Mouse (Mus musculus) heart, embryonic 12.5 days (tissue): ENCODE data around the gene Bach2. TPM values are rescaled to one million over a fixed set of nuclear protein-coding genes. Genes with fewer than 3 reads are reported as not detected.

Experiments used
- ATAC-seq: fragments of 200-750 bp; cut with Nextera tagmentation; 2 replicates; pipeline ENCODE4 v1.8.0; 2017; ENCODE audit warnings: moderate TSS enrichment, moderate library complexity; ENCODE audit not compliant: insufficient number of reproducible peaks, low FRiP score
- H3K27ac ChIP-seq: fragments of 300-500 bp; sonication (generic); 2 replicates; pipeline ENCODE4 v1.5.1; 2016; ENCODE audit warnings: mild to moderate bottlenecking, moderate library complexity; ENCODE audit not compliant: poor library complexity, severe bottlenecking
- H3K27me3 ChIP-seq: fragments of 300-500 bp; sonication (generic); replicated peaks from 2 replicates; pipeline ENCODE4 v1.6.1; 2016; ENCODE audit warnings: mild to moderate bottlenecking, moderate library complexity
- H3K36me3 ChIP-seq: fragments of 300-500 bp; sonication (generic); 2 replicates; pipeline ENCODE4 v1.6.1; 2016; ENCODE audit warnings: mild to moderate bottlenecking, moderate library complexity
- H3K4me1 ChIP-seq: fragments of 300-500 bp; sonication (generic); replicated peaks from 2 replicates; pipeline ENCODE4 v1.6.1; 2016; ENCODE audit warnings: mild to moderate bottlenecking
- H3K4me2 ChIP-seq: fragments of 300-500 bp; sonication (generic); 2 replicates; pipeline ENCODE4 v1.6.1; 2016; ENCODE audit warnings: mild to moderate bottlenecking, moderate library complexity
- H3K4me3 ChIP-seq: fragments of 300-500 bp; sonication (generic); 2 replicates; pipeline ENCODE4 v1.5.1; 2016; ENCODE audit warnings: mild to moderate bottlenecking
- H3K9ac ChIP-seq: fragments of 300-500 bp; sonication (generic); 2 replicates; pipeline ENCODE4 v1.6.1; 2016; ENCODE audit warnings: mild to moderate bottlenecking, moderate library complexity
- H3K9me3 ChIP-seq: fragments of 300-500 bp; sonication (generic); replicated peaks from 2 replicates; pipeline ENCODE4 v1.6.1; 2016; ENCODE audit warnings: mild to moderate bottlenecking, moderate library complexity
- WGBS: fragments of 180-500 bp; shearing (Covaris S2); methylation state at CpG from one replicate; pipeline ENCODE4 v1.1.7; 2016; 5-methylcytosine and 5-hydroxymethylcytosine counted together
- polyA plus RNA-seq: library from polyadenylated mRNA; unstranded; fragments of >200 nt; fragmentation: Nextera tagmentation; extraction: Ambion mirVana; gene quantifications from 2 replicates; pipeline ENCODE4 v1.2.1, GENCODE M21; 2016

Gene Bach2
- polyA plus RNA-seq, 1 experiment from 2014 or later: 7.0 TPM

- Histone ChIP-seq H3K4me1 (peaks cover 74% of the 10 kb centered on the region), H3K27me3 (no peaks in the 10 kb centered on the region), H3K9ac (no peak overlapping the region), H3K9me3 (no peaks in the 10 kb centered on the region), H3K27ac (no peak overlapping the region), H3K4me2 (no peak overlapping the region), H3K4me3 (no peak overlapping the region), H3K36me3 (no peaks in the 10 kb centered on the region)
- WGBS: 46% methylated on average over 3 of the region's 3 CpGs
- ATAC-seq: no peak
Measured at GRCm38 (mm10) chr4:32359634-32360033, 121.0 kb downstream of the Bach2 start.

GRCm38 (mm10) chr4:32360496-32360895 is 121.9 kb downstream of the Bach2 start:
- Histone ChIP-seq H3K27ac (no peak overlapping the region), H3K9ac (no peak overlapping the region), H3K4me1 (peaks cover 82% of the 10 kb centered on the region), H3K27me3 (no peaks in the 10 kb centered on the region), H3K4me2 (no peak overlapping the region), H3K9me3 (no peaks in the 10 kb centered on the region), H3K4me3 (no peak overlapping the region), H3K36me3 (no peaks in the 10 kb centered on the region)
- no peak for ATAC-seq
- 88% methylated on average over 5 of the region's 5 CpGs for WGBS

- WGBS: 8% methylated on average over 14 of the region's 14 CpGs
- Histone ChIP-seq H3K4me3 (no peak overlapping the region), H3K9ac (no peak overlapping the region), H3K4me1 (peaks cover 86% of the 10 kb centered on the region), H3K27ac (peak overlapping the region; percentile 71), H3K27me3 (no peaks in the 10 kb centered on the region), H3K36me3 (no peaks in the 10 kb centered on the region), H3K9me3 (no peaks in the 10 kb centered on the region), H3K4me2 (peak overlapping the region; percentile 45)
- ATAC-seq: peak; percentile 22
Measured at GRCm38 (mm10) chr4:32363488-32363984, 124.9 kb downstream of the Bach2 start.

GRCm38 (mm10) chr4:32365144-32365907 is 126.7 kb downstream of the Bach2 start:
- H3K4me3 ChIP-seq: no peak overlapping the region
- WGBS: 39% methylated on average over 13 of the region's 13 CpGs
- H3K9me3 ChIP-seq: no peaks in the 10 kb centered on the region
- no peak overlapping the region for H3K9ac ChIP-seq
- ATAC-seq: no peak
- H3K4me1 ChIP-seq: peaks cover 86% of the 10 kb centered on the region
- no peaks in the 10 kb centered on the region for H3K27me3 ChIP-seq
- H3K4me2 ChIP-seq: 0 out of 2 replicates have a peak overlapping the region, but pooled peaks have one; percentile 9
- no peak overlapping the region for H3K27ac ChIP-seq
- no peaks in the 10 kb centered on the region for H3K36me3 ChIP-seq

GRCm38 (mm10) chr4:32366176-32366575 is 127.6 kb downstream of the Bach2 start:
- no peak for ATAC-seq
- Histone ChIP-seq H3K27me3 (no peaks in the 10 kb centered on the region), H3K9ac (no peak overlapping the region), H3K4me1 (peaks cover 86% of the 10 kb centered on the region), H3K4me3 (no peak overlapping the region), H3K27ac (no peak overlapping the region), H3K4me2 (no peak overlapping the region), H3K36me3 (no peaks in the 10 kb centered on the region), H3K9me3 (no peaks in the 10 kb centered on the region)
- WGBS: 47% methylated on average over 2 of the region's 2 CpGs

- no peak overlapping the region for H3K4me2 ChIP-seq
- WGBS: 50% methylated on average over 8 of the region's 8 CpGs
- H3K9me3 ChIP-seq: no peaks in the 10 kb centered on the region
- no peak for ATAC-seq
- no peak overlapping the region for H3K27ac ChIP-seq
- H3K27me3 ChIP-seq: no peaks in the 10 kb centered on the region
- H3K4me1 ChIP-seq: peaks cover 83% of the 10 kb centered on the region
- no peak overlapping the region for H3K9ac ChIP-seq
- no peaks in the 10 kb centered on the region for H3K36me3 ChIP-seq
- no peak overlapping the region for H3K4me3 ChIP-seq
Measured at GRCm38 (mm10) chr4:32368345-32368744, 129.7 kb downstream of the Bach2 start.

GRCm38 (mm10) chr4:32373085-32373484 is 134.5 kb downstream of the Bach2 start:
- no peaks in the 10 kb centered on the region for H3K9me3 ChIP-seq
- no peaks in the 10 kb centered on the region for H3K27me3 ChIP-seq
- H3K4me3 ChIP-seq: no peak overlapping the region
- WGBS: 20% methylated on average over 7 of the region's 7 CpGs
- H3K4me2 ChIP-seq: peak overlapping the region; percentile 33
- peak; percentile 49; the same call in 1 of the 2 replicates for ATAC-seq
- peak overlapping the region; percentile 6; the same call in 1 of the 2 replicates for H3K9ac ChIP-seq
- H3K36me3 ChIP-seq: no peaks in the 10 kb centered on the region
- H3K27ac ChIP-seq: peak overlapping the region; percentile 44; the same call in 1 of the 2 replicates
- H3K4me1 ChIP-seq: peaks cover 80% of the 10 kb centered on the region

- WGBS: 51% methylated on average over 3 of the region's 3 CpGs
- Histone ChIP-seq H3K4me2 (no peak overlapping the region), H3K4me1 (peaks cover 76% of the 10 kb centered on the region)
Measured at GRCm38 (mm10) chr4:32373527-32373926, 134.9 kb downstream of the Bach2 start.

GRCm38 (mm10) chr4:32374751-32375582 is 136.4 kb downstream of the Bach2 start:
- Histone ChIP-seq H3K36me3 (no peaks in the 10 kb centered on the region), H3K9me3 (no peaks in the 10 kb centered on the region), H3K4me3 (no peak overlapping the region), H3K4me1 (peaks cover 64% of the 10 kb centered on the region), H3K27me3 (no peaks in the 10 kb centered on the region), H3K27ac (0 out of 2 replicates have a peak overlapping the region, but pooled peaks have one; percentile 34), H3K9ac (no peak overlapping the region; the same call in 1 of the 2 replicates), H3K4me2 (no peak overlapping the region)
- no peak for ATAC-seq
- 65% methylated on average over 10 of the region's 10 CpGs for WGBS

More at GRCm38 (mm10) chr4:32373527-32373926, 134.9 kb downstream of the Bach2 start:
- Histone ChIP-seq H3K27ac (no peak overlapping the region), H3K9me3 (no peaks in the 10 kb centered on the region), H3K9ac (no peak overlapping the region), H3K4me3 (no peak overlapping the region), H3K36me3 (no peaks in the 10 kb centered on the region), H3K27me3 (no peaks in the 10 kb centered on the region)
- ATAC-seq: peak; percentile 34; the same call in 1 of the 2 replicates

GRCm38 (mm10) chr4:32375721-32376526 is 137.3 kb downstream of the Bach2 start:
- Histone ChIP-seq H3K4me2 (peak overlapping the region; percentile 11; the same call in 1 of the 2 replicates), H3K36me3 (no peaks in the 10 kb centered on the region), H3K27me3 (no peaks in the 10 kb centered on the region), H3K4me3 (no peak overlapping the region), H3K9ac (no peak overlapping the region), H3K4me1 (peaks cover 54% of the 10 kb centered on the region), H3K27ac (0 out of 2 replicates have a peak overlapping the region, but pooled peaks have one; percentile 13), H3K9me3 (no peaks in the 10 kb centered on the region)
- 58% methylated on average over 16 of the region's 16 CpGs for WGBS
- 0 out of 2 replicates have a peak, but pooled peaks have one; percentile 34 for ATAC-seq
